Mouse (Mus musculus) cortical plate, adult 2 months (tissue): ENCODE measurements around the gene Rfx7.
"Not testable (repeated sequence)": the region's sequence is repeated elsewhere in the genome, so short reads cannot be mapped to it uniquely, and the experiment has no call there.

Experiments used
- CTCF ChIP-seq: fragments of 200-500 bp; IDR thresholded peaks from 2 replicates; pipeline ENCODE4 v1.5.1; 2011; ENCODE audit warnings: mild to moderate bottlenecking, control low read depth, low read length; ENCODE audit not compliant: insufficient read depth; ENCODE audit errors: extremely low read depth
- POLR2A ChIP-seq: fragments of 200-500 bp; IDR thresholded peaks from 2 replicates; pipeline ENCODE4 v1.6.1; 2011; ENCODE audit warnings: mild to moderate bottlenecking, low read length, control low read depth; ENCODE audit not compliant: insufficient read depth; ENCODE audit errors: extremely low read depth

GRCm38 (mm10) chr9:72594656-72595055 lies 62.6 kb downstream of the Rfx7 start:
- TF ChIP-seq CTCF, POLR2A: not testable (repeated sequence)
